Mouse (Mus musculus) MEL (cell line): ENCODE data around the gene Dnaja3.

ENCODE experiments used
- CHD2 ChIP-seq: IDR thresholded peaks from 2 replicates; pipeline ENCODE4 v1.6.1; 2011; ENCODE audit warnings: low read length, improper control_type of control experiment
- CTCF ChIP-seq, 3 experiments: IDR thresholded peaks in 2 of 3; conservative IDR thresholded peaks in 1 of 3; 2 replicates each; pipeline ENCODE4 v1.5.1; 2011 to 2012; ENCODE audit warnings: low read length in 3 of 3, low read depth in 2 of 3, mild to moderate bottlenecking in 2 of 3, improper control_type of control experiment in 1 of 3, inconsistent platforms in 1 of 3, mixed read lengths in 1 of 3, moderate library complexity in 1 of 3; ENCODE audit not compliant: control insufficient read depth in 1 of 3, insufficient read depth in 1 of 3, poor library complexity in 1 of 3, severe bottlenecking in 1 of 3
- ELF1 ChIP-seq: IDR thresholded peaks from 2 replicates; pipeline ENCODE4 v1.6.1; 2014; ENCODE audit warnings: low read depth, mild to moderate bottlenecking, inconsistent platforms, low read length, improper control_type of control experiment, moderate library complexity
- GABPA ChIP-seq: IDR thresholded peaks from 2 replicates; pipeline ENCODE4 v1.6.1; 2012; ENCODE audit warnings: low read depth, mild to moderate bottlenecking, inconsistent platforms, low read length, improper control_type of control experiment, moderate library complexity
- GATA1 ChIP-seq: IDR thresholded peaks from 2 replicates; pipeline ENCODE4 v1.6.1; 2011; ENCODE audit warnings: low read depth, low read length, improper control_type of control experiment
- POLR2A ChIP-seq, 2 experiments: IDR thresholded peaks; 2 replicates each; pipeline ENCODE4 v1.6.1; 2011 to 2012; ENCODE audit warnings: low read length in 2 of 2, mild to moderate bottlenecking in 2 of 2, control low read depth in 1 of 2, improper control_type of control experiment in 1 of 2, low read depth in 1 of 2, moderate library complexity in 1 of 2; ENCODE audit not compliant: control insufficient read depth in 1 of 2, insufficient read depth in 1 of 2, poor library complexity in 1 of 2
- ZC3H11A ChIP-seq: IDR thresholded peaks from 2 replicates; pipeline ENCODE4 v1.6.1; 2012; ENCODE audit warnings: low read depth, mild to moderate bottlenecking, inconsistent platforms, low read length, improper control_type of control experiment

DNA sequence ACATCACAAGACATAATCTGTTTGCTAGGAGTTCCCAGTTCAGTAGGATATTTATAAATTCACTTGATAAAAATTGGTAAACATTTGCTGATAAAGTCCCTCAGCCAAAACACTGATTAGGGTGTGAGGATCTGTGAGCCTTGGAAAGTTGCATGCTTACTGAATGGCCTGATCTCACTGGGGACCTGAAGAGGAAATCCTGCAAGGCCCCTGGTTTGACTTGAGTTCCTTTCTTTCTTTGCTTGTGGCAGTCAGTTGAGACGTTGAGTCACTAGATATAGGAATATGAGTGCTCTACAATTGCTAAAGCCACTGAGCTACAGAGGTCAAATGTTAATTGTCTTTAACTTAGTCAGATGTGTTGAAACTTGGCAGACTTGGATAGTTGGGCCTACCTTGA, 88.2 kb downstream of the Dnaja3 start:
- TF ChIP-seq ZC3H11A, result no peak
- TF ChIP-seq POLR2A (IDR thresholded peaks at IDR 0.05; ENCODE audit: control insufficient read depth in 1 of 2, insufficient read depth in 1 of 2, low read depth in 1 of 2, low read length in 2 of 2, poor library complexity in 1 of 2), result no peak
- TF ChIP-seq GABPA, result no peak
- no peak for TF ChIP-seq CHD2
- no peak for TF ChIP-seq GATA1
- no peak for TF ChIP-seq ELF1
- no peak for TF ChIP-seq CTCF (IDR thresholded peaks at IDR 0.05 in 2 of 3, conservative IDR thresholded peaks at IDR 0.05 in 1 of 3; ENCODE audit: control insufficient read depth in 1 of 3, insufficient read depth in 1 of 3, low read depth in 2 of 3, low read length in 3 of 3, poor library complexity in 1 of 3, severe bottlenecking in 1 of 3)
